Mouse (Mus musculus): ENCODE measurements at regions not wholly inside any gene's neighbourhood (a gene's known extent, or its start where the extent isn't known, plus 50 kb on each side); places are given as distances from the start of the nearest gene placed in this dataset.
"Not testable (repeated sequence)": the region's sequence is repeated elsewhere in the genome, so short reads cannot be mapped to it uniquely, and the experiment has no call there.

DNA sequence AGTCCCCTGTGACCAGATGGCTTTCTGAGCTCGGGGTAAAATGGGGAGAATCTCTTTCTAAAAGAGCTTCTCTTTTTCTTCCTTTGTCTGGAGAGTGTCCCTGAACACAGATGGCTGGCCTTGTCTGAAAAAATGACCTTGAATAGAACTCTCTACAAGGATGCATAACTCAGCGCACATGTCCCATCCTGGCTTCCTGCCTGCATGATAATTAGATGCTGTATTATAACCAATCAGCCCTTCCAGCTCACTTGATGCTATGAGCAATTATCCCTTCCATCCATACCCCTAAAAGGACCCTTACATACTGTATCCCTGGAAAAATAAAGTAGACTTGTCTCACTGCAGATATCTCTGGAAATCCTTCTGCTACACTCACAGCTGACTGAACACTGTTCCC, 199.7 kb upstream of the Slc7a11 start:
- no peak for DNase-seq (ENCODE audit: low spot score)

DNA sequence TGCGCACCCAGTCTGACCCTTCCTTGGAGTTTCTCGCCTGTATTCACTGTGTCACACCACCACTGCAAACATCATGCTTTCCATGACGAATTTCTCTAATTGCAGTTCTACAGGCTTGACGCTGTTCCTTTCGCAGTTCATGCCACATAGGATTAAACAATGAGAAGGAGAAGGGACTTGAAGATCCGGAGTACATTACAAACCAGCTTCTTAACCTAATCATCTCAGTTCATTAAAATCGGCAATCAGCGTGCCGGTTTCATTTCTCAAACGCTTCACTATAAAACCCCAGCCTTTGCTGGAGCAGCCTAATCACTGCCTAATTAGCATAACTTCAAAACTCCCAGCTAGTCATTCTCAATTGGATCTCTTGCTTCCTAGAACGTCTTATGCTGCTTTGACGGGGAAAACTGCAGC, 196.5 kb upstream of the Slc7a11 start:
- DNase-seq (ENCODE audit: low spot score): no peak

DNA sequence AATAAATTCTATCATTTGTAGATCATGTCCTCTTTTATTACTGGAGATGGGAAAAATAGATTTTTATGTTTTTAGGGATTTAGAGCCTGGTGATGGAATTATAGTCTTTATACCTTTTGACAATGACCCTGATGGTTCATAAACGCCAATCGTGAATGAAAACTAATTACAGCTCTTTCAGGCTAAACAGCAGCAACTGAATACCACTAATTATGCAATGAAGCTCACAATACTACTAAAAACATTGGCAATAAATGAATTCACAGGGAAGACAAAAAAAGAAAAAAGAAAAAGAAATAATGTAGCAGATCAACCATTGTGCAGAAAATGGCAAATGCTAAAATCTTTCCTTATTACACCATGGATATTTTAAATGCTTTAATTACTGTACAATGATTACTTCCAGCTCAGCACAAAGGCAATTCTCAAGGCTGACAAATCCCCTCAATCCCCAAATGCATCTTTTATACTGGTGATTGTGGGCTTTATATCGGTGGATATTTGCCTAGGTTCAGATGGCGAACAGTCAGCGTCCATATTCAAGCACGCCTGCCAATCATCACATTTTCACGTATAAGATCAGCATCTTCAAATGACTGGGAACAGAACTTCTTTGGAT, 191.2 kb upstream of the Slc7a11 start:
- no peak for DNase-seq (ENCODE audit: low spot score)

DNA sequence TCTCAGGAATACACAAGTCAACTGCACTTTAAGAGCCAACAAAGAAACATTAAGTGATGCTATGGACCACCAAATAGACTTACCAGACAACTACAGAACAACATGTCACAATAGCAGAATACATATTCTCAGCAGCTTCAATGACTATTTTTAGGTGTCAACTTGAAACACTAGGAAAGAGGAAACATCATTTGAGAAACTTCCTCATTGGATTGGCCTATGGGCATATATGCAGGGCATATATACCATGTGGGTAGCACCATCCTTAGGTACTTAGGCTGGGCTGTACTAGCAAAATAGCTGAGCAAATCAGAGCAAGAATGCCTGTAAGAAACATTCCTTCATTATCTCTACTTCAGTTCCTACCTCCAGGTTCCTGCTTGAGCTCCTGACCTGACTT, 187.9 kb upstream of the Slc7a11 start:
- DNase-seq (ENCODE audit: low spot score): no peak

DNA sequence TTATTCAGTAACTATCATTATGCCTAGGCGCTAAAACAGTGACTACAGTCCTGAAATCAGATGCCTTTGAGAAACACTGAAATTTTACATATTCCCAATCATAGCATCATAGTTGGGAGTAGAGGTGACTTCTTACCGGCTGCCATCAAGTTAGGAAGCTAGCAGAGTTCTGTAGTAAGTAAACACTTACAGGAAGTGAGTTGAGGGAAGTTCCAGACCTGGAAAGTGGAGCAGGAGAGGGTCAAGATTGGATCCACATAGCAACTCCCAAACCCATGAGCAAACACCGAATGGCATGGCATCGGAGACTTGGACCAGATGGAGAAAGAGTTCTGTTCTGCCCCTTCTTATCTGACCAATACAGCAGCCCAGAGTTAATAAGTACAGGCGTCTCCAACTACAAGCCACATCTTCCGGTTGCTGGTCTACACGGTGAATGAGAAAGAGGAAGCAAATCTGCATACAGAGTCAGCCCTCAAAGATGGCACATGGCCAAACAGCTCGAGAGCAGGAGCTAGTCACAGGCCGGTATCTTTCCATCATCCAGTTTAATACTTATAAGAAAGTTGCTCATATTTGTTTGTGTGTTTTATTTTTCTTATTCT, 184.8 kb upstream of the Slc7a11 start:
- no peak for DNase-seq (ENCODE audit: low spot score)

DNA sequence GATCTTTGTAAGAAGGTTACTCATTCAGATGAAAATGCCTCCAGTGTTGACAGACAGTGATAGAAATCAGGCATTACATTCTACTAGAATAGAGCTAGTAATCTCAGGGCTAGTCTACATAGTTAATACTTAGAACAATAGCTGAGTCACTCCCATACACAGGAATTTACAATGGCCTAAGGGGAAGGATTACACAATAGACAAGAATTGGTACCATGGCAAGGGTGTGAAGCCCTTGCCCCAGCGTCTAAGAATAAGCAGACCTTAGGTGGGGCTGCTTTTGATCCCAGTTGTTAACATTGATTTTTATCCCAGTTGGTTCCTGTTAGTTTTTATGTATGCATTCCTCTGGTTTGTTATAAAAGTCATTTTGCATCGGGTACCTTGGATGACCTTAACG, 177.8 kb upstream of the Slc7a11 start:
- not testable (repeated sequence) for DNase-seq (ENCODE audit: low spot score)

DNA sequence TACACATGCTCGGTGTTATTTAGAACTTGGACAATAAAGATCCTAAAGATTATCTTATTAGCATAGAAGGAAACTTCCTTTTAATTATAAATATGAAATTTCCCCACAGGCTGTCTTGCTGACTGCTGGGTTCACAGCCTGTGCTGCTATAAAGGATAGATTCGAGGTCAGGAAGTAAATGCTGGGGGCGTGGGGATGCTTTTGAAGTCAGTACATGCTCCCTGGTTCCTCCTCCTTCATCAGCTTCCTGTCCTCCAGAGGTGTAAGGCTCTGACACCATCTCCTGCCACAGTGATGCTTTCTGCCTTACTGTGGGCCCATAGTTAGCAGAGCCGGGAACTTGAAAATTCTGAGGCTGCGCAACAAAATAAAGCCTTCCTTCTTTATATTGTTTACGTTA, 175.6 kb upstream of the Slc7a11 start:
- DNase-seq (ENCODE audit: low spot score): no peak

DNA sequence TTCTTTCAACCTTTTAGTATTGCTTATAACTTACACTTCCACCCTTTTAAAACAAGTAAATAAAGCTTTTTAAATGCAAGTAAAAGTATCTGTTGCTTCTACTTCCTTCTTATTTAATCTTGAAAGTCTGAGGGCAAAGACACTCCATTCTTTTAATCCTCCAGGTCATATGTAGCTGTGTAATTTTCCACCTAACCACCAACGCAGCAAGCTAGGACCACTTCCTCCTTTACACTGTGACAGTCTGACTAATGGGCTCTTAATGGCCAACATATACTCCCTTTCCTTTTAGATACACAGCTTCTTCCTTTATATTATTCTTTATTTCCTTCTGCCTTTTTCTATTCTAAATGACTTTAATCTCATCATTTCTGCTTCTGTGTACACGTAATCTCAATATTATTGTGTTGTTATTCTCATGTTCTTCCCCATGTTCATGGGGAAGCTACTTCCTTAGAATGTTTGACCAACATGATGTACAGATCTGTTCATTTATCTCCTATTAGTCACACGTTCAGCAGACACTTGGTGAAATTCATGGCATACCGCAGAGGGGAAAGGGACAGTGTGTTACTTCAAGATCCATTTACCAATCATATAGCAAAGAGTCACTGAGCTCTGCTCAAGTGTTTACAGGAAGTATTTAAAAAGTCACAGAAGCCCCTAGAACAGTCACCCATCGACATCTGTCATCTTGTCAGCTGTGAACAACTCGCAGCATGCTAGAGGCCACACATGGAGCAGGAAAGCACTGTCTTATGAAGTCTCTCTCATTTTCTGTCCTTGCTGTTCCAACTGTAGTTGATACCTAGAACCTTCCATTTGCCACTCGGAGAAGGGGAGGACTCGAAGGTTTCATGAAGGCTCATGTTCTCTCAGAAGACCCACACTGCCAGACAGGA, 172.2 kb upstream of the Slc7a11 start:
- no peak for DNase-seq (ENCODE audit: low spot score)

DNA sequence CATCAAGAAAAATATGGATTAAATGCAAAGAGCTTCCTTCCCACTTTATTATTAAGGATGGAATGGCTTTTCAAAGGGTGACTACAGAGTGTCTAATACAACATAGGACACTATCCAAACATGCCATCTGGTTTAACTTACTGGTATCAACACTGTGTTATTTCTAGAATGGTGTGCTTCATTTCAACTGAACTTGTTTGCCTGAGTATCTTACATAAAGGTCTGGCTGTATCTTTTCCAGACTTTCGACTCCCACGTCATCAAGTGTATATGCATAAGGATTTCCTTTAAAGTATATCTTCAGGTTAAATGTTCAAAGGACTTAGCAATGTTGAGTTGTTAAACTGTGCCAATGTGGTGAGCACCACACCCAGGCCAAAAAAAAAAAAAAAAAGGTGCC, 169.6 kb upstream of the Slc7a11 start:
- no peak for DNase-seq (ENCODE audit: low spot score)

DNA sequence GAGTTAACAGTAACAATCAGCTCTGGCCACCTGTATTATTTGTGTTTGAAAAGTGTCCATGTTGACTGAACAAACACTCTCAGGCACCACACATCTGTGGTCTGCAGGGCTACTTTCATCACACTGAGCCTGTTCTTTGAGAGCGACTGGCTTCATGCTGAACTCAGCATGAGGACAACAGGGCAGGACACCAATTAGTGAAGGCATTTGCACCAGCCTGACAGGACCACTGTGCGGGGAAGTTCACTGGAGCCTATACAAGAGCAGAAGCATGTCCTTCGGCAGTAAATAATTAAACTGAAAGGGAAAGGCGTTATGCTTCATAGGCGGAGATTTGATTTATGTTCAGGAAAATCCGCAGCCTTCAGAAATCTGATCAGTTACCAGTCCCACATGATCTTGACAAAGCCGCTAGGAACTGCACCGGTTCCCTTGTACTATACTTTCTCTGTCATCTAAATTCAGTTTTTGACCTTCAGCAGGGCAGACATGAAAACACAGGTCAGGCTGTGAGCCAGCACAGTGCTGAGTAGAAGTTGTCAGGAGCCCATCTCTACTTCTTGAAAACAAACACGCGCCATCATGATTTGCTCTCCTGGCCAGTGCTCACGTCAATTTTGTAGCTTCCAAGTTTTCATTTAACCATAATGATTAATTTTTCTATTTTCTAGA, 166.1 kb upstream of the Slc7a11 start:
- DNase-seq (ENCODE audit: low spot score): no peak

DNA sequence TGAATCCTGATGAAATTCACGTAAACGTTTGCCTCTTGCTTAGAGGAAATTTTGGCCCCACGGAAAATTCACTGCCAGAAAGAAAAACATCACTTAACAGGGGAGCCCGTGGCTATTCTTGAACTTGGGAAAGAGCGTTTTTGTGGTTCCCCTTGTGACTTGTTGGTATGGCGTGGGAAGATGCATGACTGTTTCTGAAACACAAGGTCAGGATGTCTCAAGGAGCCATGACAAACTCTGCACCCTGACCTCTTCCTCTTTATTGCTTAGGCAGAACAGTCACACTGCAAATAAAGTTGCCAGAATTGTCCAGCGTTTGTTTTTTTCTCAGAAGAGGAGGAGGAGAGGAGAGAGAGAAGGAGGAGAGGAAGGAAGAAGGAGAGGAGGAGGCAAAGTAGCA, 164.3 kb upstream of the Slc7a11 start:
- DNase-seq (ENCODE audit: low spot score): no peak

DNA sequence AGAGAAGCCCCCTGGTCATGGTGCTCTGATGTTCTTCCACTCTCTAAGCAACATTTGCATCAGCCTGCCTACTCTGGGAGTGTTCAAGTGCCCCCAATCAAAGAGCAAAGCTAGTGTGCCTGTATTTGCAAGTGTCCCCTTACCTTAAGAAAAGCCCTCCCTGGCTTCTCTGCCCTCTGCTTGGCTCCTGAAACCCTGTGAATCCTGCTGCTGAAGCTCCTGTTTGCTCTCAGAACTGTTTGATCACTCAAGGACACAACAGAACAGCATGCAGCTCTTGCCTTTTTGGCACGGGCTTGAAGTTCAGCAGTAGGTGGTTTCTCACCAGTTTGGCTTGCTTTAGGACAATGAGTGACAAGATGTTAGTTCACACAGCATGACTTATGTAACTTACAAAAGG, 163.6 kb upstream of the Slc7a11 start:
- DNase-seq (ENCODE audit: low spot score): peak; percentile 13

DNA sequence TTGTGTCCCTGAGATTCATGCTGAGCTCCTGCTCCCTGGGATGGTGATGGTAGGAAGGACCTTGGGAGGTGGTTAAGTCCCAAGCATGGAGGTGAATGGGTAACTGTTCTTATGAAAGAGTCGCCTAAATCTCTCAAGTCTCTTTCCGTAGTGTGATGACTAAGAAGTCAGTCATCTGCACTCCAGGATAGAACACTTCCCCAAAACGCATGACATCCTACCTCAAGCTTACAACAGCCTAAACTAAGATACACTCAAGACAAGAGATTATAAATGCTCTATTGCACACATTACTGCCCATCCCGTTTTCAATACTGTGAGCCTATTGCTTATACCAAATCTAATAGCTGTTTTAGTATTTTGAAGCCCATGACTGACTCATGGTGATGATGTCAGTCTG, 162.3 kb upstream of the Slc7a11 start:
- no peak for DNase-seq (ENCODE audit: low spot score)

DNA sequence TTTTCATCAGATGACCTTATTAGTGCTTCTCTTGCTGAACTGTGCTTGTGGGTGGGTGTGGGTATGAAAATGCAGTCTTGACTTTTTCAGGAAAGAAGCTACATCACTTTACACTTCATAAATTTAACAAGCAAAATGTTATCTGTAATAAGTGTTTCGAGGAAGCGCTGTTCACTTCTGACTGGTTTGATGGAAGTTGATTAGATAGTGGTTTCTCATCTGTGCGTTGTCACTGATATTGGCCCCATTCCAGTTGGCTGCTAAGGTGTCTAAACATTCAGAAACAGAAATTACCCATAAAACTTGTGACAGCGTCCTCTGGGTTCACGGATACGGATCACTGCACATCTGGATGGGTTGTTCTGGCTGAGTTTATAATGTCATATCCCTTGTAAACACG, 159.8 kb upstream of the Slc7a11 start:
- no peak for DNase-seq (ENCODE audit: low spot score)

DNA sequence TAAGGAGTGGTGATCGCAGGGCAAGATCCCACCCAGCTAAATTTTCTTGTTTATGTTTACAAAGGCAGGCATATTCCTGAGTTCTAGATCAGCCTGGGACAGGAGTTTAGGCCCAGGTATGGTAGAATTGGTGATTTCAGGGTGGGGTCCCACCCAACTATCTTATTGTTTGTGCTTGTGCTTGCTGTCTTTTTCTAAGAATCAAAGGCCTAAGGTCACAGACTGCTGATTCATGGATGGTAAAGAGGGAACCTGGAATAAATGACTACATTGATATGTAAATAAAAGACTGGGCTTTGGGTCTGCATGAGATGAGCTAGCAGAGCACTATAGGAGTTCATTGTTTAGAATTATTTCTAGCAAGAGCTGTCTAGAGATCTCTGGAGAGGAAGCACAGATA, 152.3 kb upstream of the Slc7a11 start:
- DNase-seq (ENCODE audit: low spot score): no peak

DNA sequence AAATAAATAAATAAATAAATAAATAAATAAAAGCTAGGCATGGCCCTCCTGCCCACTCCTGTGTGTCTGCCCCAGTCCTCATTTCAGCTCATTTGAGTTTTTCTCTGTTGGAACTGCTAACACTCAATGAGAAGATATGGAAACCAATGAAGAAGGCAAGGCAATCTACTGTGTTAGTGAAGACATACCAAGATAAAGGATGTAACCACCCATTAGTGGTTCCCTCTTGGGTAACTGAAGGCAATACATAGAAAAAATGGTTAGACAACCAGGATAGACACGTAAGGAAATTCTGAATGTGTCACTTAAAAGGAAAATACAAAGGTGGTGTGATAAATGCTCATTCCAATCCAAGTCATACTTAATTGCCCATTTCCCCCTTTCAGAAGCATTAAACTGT, 140.9 kb upstream of the Slc7a11 start:
- no peak for DNase-seq (ENCODE audit: low spot score)

DNA sequence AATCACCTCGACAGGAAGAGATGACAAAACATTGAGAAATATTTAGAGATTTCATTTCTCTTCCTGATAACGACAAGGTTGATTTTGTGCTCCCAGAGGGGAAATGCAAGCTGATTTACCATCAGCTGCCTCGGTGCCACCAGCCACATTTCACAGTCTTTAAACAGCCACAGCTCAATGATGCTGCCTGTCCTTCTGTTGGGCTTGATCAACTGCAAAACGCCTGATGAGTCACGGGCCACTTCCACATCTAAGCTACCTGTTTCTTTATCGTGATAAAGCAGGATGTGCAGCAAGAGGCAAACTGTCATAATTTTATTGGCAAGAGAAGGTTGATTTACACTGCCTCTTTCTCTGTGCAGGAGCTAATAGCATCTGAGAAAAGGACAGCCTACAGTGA, 140.1 kb upstream of the Slc7a11 start:
- DNase-seq (ENCODE audit: low spot score): no peak

DNA sequence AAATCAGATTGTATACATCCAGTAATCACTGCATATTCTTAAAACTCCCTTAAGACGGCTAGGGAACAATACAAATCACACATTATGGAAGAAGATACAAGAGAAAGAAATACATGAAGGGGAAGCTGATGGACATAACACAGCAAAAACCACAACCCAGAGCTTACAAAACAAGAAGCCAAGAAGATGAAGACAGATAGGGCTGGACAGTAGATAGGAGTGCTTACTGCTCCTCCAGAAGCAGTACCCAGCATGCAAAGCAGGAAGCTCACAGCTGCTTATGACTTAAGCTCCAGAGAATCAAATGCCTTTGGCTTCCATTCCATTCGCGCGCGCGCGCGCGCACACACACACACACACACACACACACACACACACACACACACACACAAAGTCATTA, 131.0 kb upstream of the Slc7a11 start:
- no peak for DNase-seq (ENCODE audit: low spot score)

DNA sequence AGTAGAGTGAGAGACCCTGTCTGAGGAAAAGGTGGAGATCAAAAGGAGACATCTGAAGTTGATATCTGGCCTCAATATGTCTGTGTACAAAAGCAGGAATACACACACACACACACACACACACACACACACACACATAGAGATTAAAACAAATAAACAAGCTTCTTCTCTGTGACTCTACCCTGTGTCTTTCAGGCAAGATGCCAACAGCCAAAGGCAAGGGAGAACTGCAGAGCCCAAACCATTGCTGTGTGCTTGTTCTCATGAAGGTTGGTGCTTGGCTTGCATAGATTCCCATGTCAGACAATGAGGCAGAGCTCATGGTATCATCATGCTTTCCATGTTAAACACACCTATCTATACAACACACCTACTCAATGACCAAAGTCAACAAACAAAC, 126.6 kb upstream of the Slc7a11 start:
- no peak for DNase-seq (ENCODE audit: low spot score)

DNA sequence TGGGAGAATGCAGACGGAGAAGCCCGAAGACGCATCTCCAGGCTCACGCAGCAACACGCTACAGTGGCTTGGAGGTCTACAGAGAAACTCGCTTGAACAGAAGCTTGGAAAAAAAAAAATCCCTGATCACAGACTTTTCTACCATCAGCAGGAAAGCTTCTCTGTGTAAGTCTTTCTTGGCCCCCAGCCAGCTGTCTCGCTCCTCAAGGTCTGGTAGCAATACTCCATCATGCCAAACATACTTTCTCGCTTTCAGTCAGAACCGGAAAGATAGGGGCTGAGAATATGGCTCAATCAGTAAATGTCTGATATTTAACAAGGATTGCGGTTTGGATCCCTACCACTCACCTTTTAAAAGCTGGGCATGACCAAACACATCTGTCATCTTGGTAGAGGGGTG, 126.2 kb upstream of the Slc7a11 start:
- DNase-seq (ENCODE audit: low spot score): peak; percentile 6

DNA sequence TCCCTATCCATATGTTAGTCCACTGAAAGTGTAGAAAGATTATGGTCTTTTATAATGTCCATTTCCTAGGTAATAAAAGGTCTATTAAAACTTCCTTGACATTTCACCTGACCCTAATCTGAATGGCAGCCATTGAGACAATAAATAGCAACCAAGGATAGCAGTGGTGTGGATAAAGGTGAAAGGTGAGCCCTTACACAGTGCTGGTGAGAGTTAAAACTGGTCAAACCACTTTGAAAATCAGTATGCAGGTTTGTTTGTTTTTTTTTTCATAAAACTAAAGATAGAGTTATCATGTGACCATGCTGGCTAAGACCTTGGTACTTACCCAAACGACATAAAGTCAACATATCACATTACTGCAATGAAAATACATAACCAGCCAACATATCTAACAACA, 110.7 kb upstream of the Slc7a11 start:
- no peak for DNase-seq (ENCODE audit: low spot score)

DNA sequence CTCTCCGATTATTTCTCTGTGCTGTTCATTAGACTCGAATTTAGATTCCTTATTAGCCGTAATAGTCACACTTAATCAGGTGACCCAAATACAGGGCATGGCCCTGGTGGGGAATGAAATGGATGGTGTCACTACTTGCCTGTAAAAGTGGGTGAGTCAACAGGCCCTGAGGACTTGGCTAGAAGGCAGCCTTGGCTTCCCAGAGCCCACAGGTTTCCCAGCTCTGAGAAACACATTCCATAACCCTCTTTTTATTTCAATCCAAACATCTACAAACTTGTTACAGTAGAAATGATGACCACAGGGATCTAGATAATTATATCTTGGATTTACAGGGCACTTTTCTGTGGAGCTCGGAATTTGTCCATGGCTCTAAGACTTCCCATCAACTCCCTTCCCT, 105.2 kb upstream of the Slc7a11 start:
- DNase-seq (ENCODE audit: low spot score): no peak

DNA sequence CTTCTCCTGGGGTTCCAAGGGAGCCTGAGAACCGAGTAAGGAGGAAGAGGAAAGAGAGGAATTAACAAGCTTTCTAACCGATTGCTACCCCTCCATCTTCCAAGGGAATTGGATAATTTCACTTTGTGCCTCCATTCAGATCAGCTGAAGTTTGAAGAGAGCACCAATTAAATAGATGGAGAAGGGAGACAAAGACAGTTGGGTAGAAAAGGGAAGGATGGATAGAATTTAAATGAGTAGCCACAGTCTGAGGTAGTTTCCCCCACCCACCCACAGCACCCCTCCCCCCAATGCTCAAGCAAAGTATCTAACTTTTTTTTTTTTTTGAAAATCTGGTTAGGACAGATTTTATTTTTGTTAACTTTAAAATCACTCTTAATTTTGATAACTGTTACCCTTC, 87.2 kb upstream of the Slc7a11 start:
- DNase-seq (ENCODE audit: low spot score): no peak

All from testis, postnatal 14 days (tissue).